Mouse (Mus musculus) layer of hippocampus, adult 18-20 months (tissue): Measurements from ENCODE around the gene Slc35f6. TPM values are rescaled to one million over a fixed set of nuclear protein-coding genes. Genes with fewer than 3 reads are reported as not detected.

Experiments
- DNase-seq, 2 experiments: peaks; one replicate each; pipeline ENCODE4 v3.0.0; 2022; ENCODE audit warnings: low spot score in 2 of 2
- long read RNA-seq: library from polyadenylated mRNA; stranded (forward); transcript quantifications from one replicate; pipeline ENCODE4 v2.0.0, GENCODE M21; 2021
- total RNA-seq, 2 experiments: library from RNA; stranded (reverse); gene quantifications; 2 replicates each; pipeline ENCODE4 v1.2.3; 2021

Gene Slc35f6
- total RNA-seq: 10 to 100 TPM; 36.2 to 40.6 TPM
- long read RNA-seq, transcript Slc35f6-201 (6 exons, 3,088 nt): major isoform, 39 of 49 reads
- long read RNA-seq, partial matches to known transcripts: 3 of 49 reads
- long read RNA-seq, other reads (novel, unspliced or antisense): 7 of 49 reads

- peak; percentile 88 to 96 for DNase-seq
Measured at GRCm38 (mm10) chr5:30647815-30648560, at the start of gene Slc35f6. TSS of gene Slc35f6 (plus strand) at chr5:30647933.

DNA sequence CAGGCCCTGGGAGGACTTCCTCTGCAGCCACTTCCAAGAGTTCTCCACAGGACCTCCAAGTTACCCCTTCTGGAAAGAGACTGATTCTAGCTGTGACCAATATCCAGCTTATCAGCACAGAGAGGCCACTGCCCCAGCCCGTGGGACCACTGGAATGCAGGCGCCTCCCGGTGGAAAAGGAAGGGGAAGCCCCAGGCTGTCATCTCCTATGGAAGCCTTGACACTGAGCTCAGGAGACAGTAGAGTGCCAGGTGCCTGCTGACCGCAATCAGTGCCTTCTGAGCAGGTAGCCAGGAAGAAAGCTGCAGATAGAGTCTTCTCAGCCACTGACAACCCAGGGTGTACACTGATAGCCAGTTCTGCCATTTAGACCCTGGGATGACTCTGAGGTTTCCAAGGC is 46.3 kb upstream of the Slc35f6 start:
- no peak for DNase-seq

GRCm38 (mm10) chr5:30603255-30603654 is 44.5 kb upstream of the Slc35f6 start:
- no peak for DNase-seq

DNA sequence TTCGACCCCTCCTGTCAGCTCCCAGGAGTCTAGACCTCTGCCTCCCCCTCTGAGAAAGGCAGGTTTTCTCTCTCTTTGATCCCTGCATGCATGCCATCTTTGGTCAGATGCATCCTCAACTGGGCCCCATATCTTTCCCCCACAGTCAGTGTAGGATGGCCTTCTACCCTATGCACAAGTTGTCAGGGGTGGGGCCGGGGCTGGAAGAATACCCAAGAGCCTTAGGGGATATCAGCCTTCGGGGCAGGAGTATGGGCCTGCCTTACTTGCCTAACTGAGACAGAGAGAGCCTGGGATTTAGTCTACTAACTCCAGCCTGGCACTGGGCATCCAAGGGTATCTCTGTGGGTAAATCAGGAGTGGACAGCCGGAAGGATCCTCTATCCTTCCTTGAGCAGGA is 43.8 kb upstream of the Slc35f6 start:
- DNase-seq: no peak

DNA sequence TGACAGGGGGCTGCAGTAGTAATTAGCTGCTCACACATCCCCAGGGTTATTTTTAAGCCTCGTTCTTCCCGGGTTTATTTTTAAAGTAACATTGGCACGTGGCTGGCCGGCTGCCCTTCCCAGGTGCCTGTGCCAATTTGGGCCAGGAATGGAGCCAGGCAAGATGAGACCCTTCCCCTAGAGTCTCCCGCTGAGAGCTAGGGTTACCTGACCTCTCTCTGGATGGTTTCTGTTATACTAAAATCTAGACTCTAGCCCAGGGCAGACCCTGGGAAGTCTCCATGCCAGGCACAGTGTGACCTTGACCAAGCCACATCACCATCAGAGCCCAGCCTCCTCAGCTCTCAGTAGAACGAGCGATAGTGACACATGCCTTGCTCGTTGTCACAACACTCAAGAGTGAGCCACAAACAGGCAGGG is 43.0 kb upstream of the Slc35f6 start:
- no peak for DNase-seq

DNA sequence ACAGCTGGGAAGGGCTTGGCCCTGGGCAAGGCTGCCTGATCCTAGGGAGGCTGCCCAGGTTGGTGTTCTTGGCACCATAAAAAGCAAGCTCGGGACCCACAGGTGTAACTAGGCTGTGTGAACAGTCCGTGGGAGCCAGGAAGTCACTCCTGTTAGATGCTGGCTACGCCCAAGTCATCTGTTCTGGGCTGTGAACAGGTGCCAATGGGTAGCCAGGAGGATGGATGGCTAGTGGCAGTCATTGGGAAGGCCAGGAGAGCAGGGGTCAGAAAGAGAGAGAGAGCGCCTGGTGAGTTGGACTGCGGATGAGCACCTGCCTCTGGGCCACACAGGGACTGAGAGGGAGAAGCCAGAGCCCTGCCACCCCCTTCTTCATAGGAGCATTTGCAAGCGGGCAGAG is 42.1 kb upstream of the Slc35f6 start:
- DNase-seq: no peak

- peak; percentile 56 to 70 for DNase-seq
Measured at GRCm38 (mm10) chr5:30606424-30607073, 41.2 kb upstream of the Slc35f6 start.

DNA sequence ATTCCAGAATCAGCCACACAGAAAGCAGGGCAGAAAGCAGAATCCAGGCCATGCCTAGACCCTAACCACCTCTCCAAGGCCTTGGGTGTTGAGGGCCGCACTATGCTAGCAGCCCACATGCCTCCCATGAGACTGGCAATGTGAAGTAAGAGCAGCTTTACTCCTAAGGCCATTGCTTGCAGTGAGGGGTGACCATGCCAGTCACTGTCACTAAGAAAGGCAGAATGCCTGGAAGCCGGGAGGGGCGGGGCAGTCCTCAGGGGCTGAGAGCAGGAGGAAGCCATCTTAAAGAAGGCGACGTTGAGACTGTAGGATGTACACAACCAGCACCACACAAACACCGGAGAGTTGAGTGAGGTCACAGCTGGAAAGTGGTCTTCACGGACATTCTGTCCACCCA is 38.6 kb upstream of the Slc35f6 start:
- DNase-seq: no peak

- DNase-seq: no peak
Measured at GRCm38 (mm10) chr5:30609918-30610645, 37.7 kb upstream of the Slc35f6 start.

GRCm38 (mm10) chr5:30611091-30611490 is 36.6 kb upstream of the Slc35f6 start:
- no peak for DNase-seq

DNA sequence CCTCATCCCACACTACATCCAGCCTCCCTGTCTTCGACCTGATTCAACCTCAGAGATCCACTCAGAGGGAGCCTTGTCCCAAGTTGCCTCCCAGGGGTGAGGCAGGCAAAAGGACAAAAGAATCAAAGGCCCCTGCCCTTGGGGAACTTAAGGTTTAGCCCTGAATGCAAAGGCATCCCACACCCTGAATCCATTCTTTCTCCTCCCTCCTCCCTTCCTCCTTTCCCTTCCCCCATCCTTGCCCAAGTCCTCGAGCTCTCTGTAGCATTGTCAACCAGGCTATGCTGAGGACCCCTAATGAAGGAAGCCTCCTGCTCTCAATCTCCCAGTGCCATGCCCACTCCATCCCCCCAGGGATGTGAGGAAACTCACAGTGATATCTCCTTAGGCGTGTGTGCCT is 36.0 kb upstream of the Slc35f6 start:
- no peak for DNase-seq

DNA sequence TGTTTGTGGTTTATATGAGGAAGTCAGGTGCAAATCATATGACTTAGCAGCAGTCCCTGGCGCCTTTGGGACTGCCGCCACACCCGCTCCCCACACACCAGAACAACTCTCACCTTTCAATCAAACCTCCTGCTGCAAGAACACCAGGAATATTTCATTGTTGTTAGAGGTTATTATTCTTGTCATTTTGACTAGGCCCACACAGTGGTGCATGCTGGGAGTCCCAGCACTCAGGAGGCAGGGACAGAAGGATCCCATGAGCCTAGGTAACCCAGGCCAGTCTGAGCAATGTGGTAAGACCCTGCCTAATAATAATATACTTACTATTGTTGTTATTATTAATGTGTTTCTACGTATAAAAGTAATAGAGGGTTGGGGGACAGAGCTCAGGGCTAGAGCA is 35.2 kb upstream of the Slc35f6 start:
- DNase-seq: no peak

DNA sequence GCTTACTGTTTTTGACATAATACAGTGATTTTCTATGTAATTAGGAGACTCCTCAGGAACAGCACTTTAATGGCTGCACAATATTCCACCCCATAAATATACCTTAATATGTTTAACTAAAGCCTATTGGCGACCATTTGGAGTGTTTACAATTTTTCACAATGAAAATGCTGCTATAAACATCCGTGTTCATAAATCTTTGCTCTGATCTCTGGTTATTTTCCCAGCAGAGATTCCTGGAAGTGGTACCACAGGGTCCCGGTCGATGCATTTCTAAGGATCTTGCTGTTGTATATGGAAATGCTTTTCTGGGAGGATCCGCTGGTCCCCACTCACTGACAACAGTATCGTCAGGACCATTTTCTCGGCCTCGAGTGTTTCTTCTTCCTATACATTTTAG is 34.5 kb upstream of the Slc35f6 start:
- no peak for DNase-seq

DNA sequence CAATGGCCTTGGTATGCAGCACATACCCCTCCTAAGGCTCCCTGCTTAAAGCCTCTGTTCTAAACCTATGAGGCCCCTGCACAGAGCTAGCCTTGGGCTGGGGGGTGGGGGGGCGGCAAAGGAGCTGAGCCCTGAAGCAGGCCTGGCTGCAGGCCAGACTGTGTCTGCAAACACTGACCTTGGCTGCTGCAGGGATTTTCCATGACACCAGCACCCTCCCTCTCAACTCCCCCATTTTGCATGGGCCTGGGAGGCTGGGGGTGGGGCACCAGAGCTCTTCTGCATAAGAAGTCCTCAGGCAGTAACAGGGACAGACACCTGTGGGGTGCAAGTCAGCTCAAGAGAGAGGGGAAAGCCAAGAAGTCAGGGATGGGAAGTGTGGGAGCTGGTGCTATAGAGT is 33.5 kb upstream of the Slc35f6 start:
- DNase-seq: no peak

- no peak for DNase-seq
Measured at GRCm38 (mm10) chr5:30615416-30615815, 32.3 kb upstream of the Slc35f6 start.

GRCm38 (mm10) chr5:30615819-30616218 is 31.9 kb upstream of the Slc35f6 start:
- DNase-seq: no peak

DNA sequence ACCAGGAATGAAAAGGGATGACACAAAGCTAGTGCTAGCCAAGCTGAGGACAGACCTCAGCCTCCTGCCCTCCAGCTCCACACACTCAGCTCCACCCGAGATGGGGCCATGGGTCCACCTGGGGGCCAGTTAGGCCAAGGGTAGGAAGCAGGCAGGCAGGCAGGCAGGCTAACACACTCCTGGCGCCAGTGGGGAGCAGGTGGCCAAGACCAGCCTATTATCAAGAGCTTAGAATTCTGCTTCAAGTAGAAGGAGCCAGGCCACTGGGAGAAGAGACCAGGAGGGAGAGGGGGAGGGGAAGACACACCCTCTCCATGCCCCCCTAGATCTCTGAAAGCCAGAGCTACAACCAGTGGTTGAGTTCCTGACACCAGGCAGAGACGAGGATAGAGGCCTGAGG is 31.1 kb upstream of the Slc35f6 start:
- DNase-seq: no peak

DNA sequence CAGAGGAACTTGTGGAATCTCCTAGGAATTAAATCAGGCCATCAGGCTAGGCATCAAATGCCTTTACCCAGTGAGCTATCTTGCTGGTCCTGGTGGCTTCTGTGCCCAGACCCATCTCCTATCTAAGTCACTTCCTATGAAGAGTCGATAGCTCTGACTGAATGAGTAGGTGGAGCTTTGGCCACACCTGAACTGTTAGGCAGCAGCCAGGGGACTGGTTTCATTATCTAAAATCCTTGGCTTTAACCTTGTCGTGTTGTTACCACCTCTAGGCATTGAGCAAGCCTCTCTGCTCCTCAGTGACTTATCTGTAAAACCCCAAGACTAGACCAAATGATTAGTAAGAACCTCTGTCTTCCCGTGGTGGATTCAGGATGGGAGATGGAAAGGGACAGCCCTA is 30.4 kb upstream of the Slc35f6 start:
- no peak for DNase-seq

DNA sequence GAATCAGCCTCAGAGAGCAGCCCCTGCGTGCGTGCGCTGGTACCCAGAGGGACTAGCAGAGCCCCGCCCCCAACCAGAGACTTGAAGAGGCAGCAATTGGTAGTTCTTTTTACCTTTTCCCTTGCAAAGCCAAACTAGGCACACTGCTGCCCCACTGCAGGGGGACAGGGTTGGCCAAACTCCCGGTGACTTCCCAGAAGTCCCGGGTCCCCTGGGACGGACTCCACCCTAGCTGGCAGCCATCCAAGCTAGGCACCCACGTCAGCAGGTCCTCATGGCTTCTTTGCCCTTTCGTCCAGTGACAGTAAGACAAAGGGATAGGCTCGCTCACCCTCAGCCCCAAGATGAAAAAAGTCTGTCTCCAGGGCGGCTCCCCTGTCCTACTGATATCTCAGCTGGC is 29.9 kb upstream of the Slc35f6 start:
- DNase-seq: no peak

GRCm38 (mm10) chr5:30618376-30619003 is 29.2 kb upstream of the Slc35f6 start:
- no peak for DNase-seq

DNA sequence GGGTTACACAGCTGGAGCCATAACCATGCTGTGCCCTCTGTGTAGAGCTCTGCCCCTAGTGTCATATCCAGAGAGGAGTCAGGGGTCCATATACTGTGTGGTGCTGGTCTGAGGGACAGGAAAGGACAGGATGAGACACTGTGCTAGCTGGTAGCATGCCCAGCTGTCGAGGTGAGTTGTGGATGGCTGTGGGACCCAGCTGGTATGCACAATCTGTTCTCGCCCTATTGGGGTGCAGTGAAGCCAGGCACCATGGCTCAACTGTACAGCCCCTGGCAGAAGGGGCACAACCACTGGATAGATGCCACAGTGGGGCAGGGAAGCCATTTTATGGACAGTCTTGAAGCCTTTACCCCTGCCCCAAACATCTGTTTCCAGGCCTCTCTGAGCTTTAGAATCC is 28.5 kb upstream of the Slc35f6 start:
- DNase-seq: no peak

- no peak for DNase-seq
Measured at GRCm38 (mm10) chr5:30620567-30620966, 27.2 kb upstream of the Slc35f6 start.
